Mouse (Mus musculus) sigmoid colon, adult 10 weeks (tissue): ENCODE results near the gene Zfp629. TPM values are rescaled to one million over a fixed set of nuclear protein-coding genes. Genes with fewer than 3 reads are reported as not detected.

Experiments used
- polyA plus RNA-seq: library from polyadenylated mRNA; stranded (reverse); fragments of 350-450 nt; fragmentation: Illumina TruSeq; extraction: RNeasy Lipid Tissue Mini Kit (QIAGEN cat#74804); gene quantifications from one replicate; pipeline ENCODE4 v1.2.3, GENCODE M21; 2014; ENCODE audit warnings: low read depth, low replicate concordance

Zfp629 gene
- polyA plus RNA-seq, result 6.8 TPM

GRCm38 (mm10) chr7:127614891-127615843 lies at the start of gene Zfp629:
Zfp629 (minus strand) TSS chr7:127615797.

GRCm38 (mm10) chr7:127588011-127588871 lies 27.4 kb downstream of the Zfp629 start, which contains the start of the genes Ccdc189 and Rnf40:
Ccdc189 (minus strand) TSS chr7:127588595.
Rnf40 (plus strand) TSS chr7:127588767.

GRCm38 (mm10) chr7:127572895-127573471 lies 42.6 kb downstream of the Zfp629 start, which contains the start of gene Phkg2:
Phkg2 (plus strand) TSS chr7:127573340.

GRCm38 (mm10) chr7:127561340-127561858 lies 54.2 kb downstream of the Zfp629 start, which contains the start of gene Tmem265:
Tmem265 (plus strand) TSS chr7:127561390.

Other genes with a start within 250 kb of the Zfp629 start
- 2.7 TPM for gene Zfp747, start 239.7 kb downstream of the Zfp629 start, polyA plus RNA-seq
- gene 9130019O22Rik, start 228.6 kb downstream of the Zfp629 start, polyA plus RNA-seq, result 2.4 TPM
- 0.88 TPM for gene E430018J23Rik, start 222.2 kb downstream of the Zfp629 start, polyA plus RNA-seq
- gene Zfp764, start 209.0 kb downstream of the Zfp629 start, polyA plus RNA-seq, result 4.9 TPM
- 3.4 TPM for gene Zfp688, start 193.7 kb downstream of the Zfp629 start, polyA plus RNA-seq
- gene Zfp689, start 166.6 kb downstream of the Zfp629 start, polyA plus RNA-seq, result 0.95 TPM
- 23.2 TPM for gene Prr14, start 156.2 kb downstream of the Zfp629 start, polyA plus RNA-seq
- 9.1 TPM for gene Fbrs, start 136.6 kb downstream of the Zfp629 start, polyA plus RNA-seq
- 11.2 TPM for gene Srcap, start 103.8 kb downstream of the Zfp629 start, polyA plus RNA-seq
- 8.8 TPM for gene Gm42715, start 96.2 kb downstream of the Zfp629 start, polyA plus RNA-seq
- not detected for gene Tmem265, start 54.4 kb downstream of the Zfp629 start, polyA plus RNA-seq
- gene Phkg2, start 42.5 kb downstream of the Zfp629 start, polyA plus RNA-seq, result 32.4 TPM
- not detected for gene Ccdc189, start 27.2 kb downstream of the Zfp629 start, polyA plus RNA-seq
- 2.1 TPM for gene Rnf40, start 27.0 kb downstream of the Zfp629 start, polyA plus RNA-seq
- gene Bcl7c, start 93.1 kb upstream of the Zfp629 start, polyA plus RNA-seq, result 1.0 TPM
- 2.8 TPM for gene Ctf1, start 96.9 kb upstream of the Zfp629 start, polyA plus RNA-seq
- gene Ctf2, start 116.4 kb upstream of the Zfp629 start, polyA plus RNA-seq, result not detected
- 1.2 TPM for gene Fbxl19, start 128.7 kb upstream of the Zfp629 start, polyA plus RNA-seq
- gene Orai3, start 154.0 kb upstream of the Zfp629 start, polyA plus RNA-seq, result 3.5 TPM
- 7.0 TPM for gene Setd1a, start 160.9 kb upstream of the Zfp629 start, polyA plus RNA-seq
- gene Gm49388, start 169.8 kb upstream of the Zfp629 start, polyA plus RNA-seq, result not detected
- gene Hsd3b7, start 184.8 kb upstream of the Zfp629 start, polyA plus RNA-seq, result 16.0 TPM
- 17.9 TPM for gene Stx4a, start 208.5 kb upstream of the Zfp629 start, polyA plus RNA-seq
- gene Stx1b, start 208.8 kb upstream of the Zfp629 start, polyA plus RNA-seq, result 0.60 TPM